Mouse (Mus musculus): ENCODE data around the gene Nat14. TPM values are rescaled to one million over a fixed set of nuclear protein-coding genes. Genes with fewer than 3 reads are reported as not detected.

Gene Nat14
- polyA plus RNA-seq, 1 experiment from 2014 or later: 3.9 TPM

DNA sequence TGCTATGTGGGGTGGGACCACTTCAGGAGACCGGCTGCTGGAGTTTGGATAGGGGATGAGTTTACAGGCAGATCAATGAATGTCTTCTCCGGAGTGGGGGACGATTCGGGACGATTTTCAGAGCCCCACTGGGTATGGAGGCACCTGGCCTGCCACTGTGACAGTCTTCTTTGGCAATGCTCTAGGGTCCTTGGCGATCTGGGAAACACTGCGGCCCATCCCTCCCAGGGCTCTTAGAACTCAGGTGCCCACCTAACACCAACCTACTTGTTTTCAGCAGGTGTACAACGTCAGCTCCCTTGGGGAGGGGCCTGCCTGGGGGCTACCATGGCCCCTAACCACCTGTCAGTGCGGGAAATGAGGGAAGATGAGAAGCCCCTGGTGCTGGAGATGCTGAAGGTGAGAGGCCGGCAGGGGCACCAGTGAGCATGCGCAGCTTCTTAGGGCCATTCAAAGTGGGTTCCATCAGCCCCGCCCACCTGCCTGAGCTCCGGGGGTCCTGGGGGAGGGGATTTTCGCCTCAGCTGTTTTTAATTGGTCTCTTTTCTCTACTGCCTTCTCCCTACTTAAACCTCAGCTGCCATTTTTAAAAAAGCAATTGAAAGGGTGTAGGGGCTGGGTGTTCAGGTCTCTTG, 1.2 kb downstream of the Nat14 start:
- WGBS: 2% methylated on average over 14 of the region's 14 CpGs
- peaks cover 32% of the 10 kb centered on the region for H3K4me1 ChIP-seq (ENCODE audit: control insufficient read depth, insufficient read depth, low read length)
- H3K27ac ChIP-seq (ENCODE audit: low read length): no peak overlapping the region; the same call in 1 of the 2 replicates

DNA sequence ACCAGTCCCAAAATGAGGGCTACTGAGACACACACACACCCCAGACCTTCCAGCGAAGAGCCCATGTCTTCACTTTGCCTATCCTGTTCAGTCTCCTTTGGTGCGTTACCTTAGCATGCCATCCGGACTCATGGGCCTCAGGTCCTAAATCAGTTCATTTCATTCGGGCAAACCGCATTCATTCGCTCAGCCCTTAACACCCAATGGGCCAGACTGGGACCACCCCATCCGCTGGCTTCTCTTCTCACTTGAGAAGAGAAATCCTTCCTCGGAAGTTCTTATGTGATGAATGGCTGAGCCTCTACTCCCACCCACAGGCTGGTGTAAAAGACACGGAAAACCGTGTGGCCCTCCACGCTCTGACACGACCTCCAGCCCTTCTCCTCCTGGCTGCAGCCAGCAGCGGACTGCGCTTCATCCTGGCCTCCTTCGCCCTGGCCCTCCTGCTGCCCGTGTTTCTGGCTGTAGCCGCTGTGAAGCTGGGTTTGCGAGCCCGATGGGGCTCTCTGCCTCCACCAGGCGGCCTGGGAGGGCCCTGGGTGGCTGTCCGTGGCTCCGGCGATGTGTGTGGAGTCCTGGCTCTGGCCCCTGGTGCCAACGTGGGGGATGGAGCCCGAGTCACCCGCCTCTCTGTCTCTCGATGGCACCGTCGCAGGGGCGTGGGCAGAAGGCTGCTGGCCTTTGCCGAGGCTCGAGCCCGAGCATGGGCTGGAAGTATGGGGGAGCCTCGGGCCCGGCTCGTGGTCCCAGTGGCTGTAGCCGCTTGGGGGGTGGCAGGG, 1.9 kb downstream of the Nat14 start:
- peak overlapping the region; percentile 74 for H3K27ac ChIP-seq (ENCODE audit: low read length)
- H3K4me2 ChIP-seq (ENCODE audit: low read depth, low read length): peak overlapping the region; percentile 80
- ATAC-seq (replicated peaks; ENCODE audit: extremely low read depth, insufficient read depth, low FRiP score): no peak; the same call in 1 of the 2 replicates
- peaks cover 21% of the 10 kb centered on the region for H3K36me3 ChIP-seq (ENCODE audit: control insufficient read depth, insufficient read depth)
- no peaks in the 10 kb centered on the region for H3K27me3 ChIP-seq (ENCODE audit: control insufficient read depth, insufficient read depth, low read length)
- peak overlapping the region; percentile 63 for H3K9ac ChIP-seq (ENCODE audit: low read length)
- no peaks in the 10 kb centered on the region for H3K9me3 ChIP-seq (replicated peaks; ENCODE audit: control insufficient read depth, low read length)
- H3K4me3 ChIP-seq (ENCODE audit: low read length): peak overlapping the region; percentile 37
- WGBS: 5% methylated on average over 37 of the region's 37 CpGs
- peaks cover 32% of the 10 kb centered on the region for H3K4me1 ChIP-seq (ENCODE audit: control insufficient read depth, insufficient read depth, low read length)

More for the DNA sequence above, 1.2 kb downstream of the Nat14 start:
- Histone ChIP-seq H3K36me3 (ENCODE audit: control insufficient read depth, insufficient read depth) (peaks cover 27% of the 10 kb centered on the region), H3K9me3 (replicated peaks; ENCODE audit: control insufficient read depth, low read length) (no peaks in the 10 kb centered on the region), H3K9ac (ENCODE audit: low read length) (peak overlapping the region; percentile 63), H3K4me3 (ENCODE audit: low read length) (peak overlapping the region; percentile 47), H3K27me3 (ENCODE audit: control insufficient read depth, insufficient read depth, low read length) (no peaks in the 10 kb centered on the region), H3K4me2 (ENCODE audit: low read depth, low read length) (peak overlapping the region; percentile 80)
- ATAC-seq (replicated peaks; ENCODE audit: extremely low read depth, insufficient read depth, low FRiP score): no peak

DNA sequence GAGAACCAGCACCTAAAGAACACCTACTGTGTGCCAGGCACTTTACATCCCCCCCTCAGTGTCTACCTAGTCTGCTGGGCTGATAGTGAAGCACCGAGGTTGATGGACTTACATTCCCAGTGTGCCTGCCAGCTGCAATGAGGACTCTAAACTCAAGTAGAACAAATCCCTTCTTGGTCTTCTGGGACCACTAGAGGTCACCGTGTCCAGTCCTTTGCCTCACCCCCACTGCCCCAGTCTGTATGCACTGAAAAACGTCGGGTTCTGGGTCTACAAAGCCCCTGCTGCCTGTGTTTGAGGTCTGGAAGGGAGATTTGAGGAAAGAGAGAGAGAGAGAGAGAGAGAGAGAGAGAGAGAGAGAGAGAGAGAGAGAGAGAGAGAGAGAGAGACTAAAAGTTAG, 2.7 kb downstream of the Nat14 start:
- H3K27ac ChIP-seq (ENCODE audit: low read length): peak overlapping the region; percentile 74
- 1% methylated on average over 4 of the region's 4 CpGs for WGBS
- peak overlapping the region; percentile 63 for H3K9ac ChIP-seq (ENCODE audit: low read length)
- H3K36me3 ChIP-seq (ENCODE audit: control insufficient read depth, insufficient read depth): peaks cover 14% of the 10 kb centered on the region
- ATAC-seq (replicated peaks; ENCODE audit: extremely low read depth, insufficient read depth, low FRiP score): no peak
- no peaks in the 10 kb centered on the region for H3K9me3 ChIP-seq (replicated peaks; ENCODE audit: control insufficient read depth, low read length)
- H3K4me3 ChIP-seq (ENCODE audit: low read length): no peak overlapping the region
- H3K4me1 ChIP-seq (ENCODE audit: control insufficient read depth, insufficient read depth, low read length): peaks cover 32% of the 10 kb centered on the region
- H3K27me3 ChIP-seq (ENCODE audit: control insufficient read depth, insufficient read depth, low read length): no peaks in the 10 kb centered on the region
- peak overlapping the region; percentile 80; the same call in 1 of the 2 replicates for H3K4me2 ChIP-seq (ENCODE audit: low read depth, low read length)

DNA sequence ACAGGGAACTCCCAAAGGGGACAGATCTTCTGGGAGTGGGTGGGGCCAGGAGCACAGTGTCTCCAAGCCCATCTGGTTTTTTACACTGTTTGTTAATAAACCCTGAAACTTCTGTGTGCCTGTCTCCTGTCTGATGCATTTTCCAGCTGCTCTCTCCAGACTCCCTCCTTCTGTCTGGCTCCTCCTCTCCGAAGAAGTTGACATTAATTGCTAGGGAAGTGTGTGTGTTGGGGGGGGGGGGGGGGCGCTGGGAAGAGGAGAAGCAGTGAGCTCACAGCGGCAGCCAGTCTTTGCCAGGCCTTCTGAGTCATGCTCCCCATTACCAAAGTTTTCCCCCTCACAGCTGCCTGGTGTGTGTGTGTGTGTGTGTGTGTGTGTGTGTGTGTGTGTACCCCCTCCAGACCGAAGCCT, 3.1 kb downstream of the Nat14 start:
- ATAC-seq (replicated peaks; ENCODE audit: extremely low read depth, insufficient read depth, low FRiP score): peak; percentile 24
- H3K27ac ChIP-seq (ENCODE audit: low read length): peak overlapping the region; percentile 74
- H3K4me2 ChIP-seq (ENCODE audit: low read depth, low read length): no peak overlapping the region
- no peak overlapping the region for H3K9ac ChIP-seq (ENCODE audit: low read length)
- H3K27me3 ChIP-seq (ENCODE audit: control insufficient read depth, insufficient read depth, low read length): no peaks in the 10 kb centered on the region
- no peaks in the 10 kb centered on the region for H3K9me3 ChIP-seq (replicated peaks; ENCODE audit: control insufficient read depth, low read length)
- H3K4me3 ChIP-seq (ENCODE audit: low read length): no peak overlapping the region
- 10% methylated on average over 3 of the region's 4 CpGs for WGBS
- peaks cover 10% of the 10 kb centered on the region for H3K36me3 ChIP-seq (ENCODE audit: control insufficient read depth, insufficient read depth)
- peaks cover 32% of the 10 kb centered on the region for H3K4me1 ChIP-seq (ENCODE audit: control insufficient read depth, insufficient read depth, low read length)

DNA sequence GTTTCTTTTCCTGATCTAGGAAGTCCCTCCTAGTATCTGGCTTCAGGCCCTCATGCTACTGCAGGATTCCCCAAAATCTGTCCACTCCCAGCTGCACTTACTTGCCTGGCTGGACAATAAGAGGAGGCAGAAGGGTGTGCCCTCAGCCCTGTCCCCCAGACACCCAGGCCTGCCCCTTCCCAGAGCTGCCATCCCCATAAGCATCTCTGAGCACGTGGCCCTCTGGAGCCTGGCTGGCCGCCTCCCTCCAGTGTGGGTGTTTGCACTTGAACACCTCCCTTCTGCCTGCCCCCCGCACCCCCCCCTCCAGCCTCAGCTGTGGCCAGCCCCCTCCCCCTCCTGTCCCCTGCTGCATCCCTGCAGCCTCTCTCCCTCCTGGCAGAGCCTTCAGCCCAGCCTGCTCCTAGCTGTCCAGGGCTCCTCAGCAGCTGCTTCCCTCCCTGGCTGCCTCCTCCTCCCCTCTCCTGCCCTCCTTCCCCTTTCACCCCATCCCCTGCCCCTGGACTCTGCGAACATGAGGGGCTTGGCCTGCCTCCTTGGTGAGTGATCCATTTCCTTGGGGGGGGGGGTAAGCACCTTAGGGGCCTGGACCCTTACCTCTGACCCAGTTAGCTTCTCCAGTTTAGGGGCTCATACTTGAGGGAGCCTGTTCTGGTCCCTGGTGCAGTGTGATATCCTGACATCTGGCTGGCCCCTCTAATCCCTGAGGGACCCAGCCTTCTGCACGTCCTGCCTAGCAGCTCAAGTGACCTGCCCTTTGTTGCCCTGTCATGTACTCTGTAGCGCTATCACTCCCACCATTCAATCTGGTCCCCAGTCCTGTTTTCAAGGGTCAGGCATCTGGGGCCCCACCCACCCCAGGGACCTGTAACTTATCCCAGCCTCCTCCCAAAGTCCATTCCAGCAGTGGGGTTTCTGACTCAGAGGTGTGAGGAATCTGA, 3.9 kb downstream of the Nat14 start, which contains the start of gene Ssc5d:
Ssc5d (plus strand) TSS at position 345 of the 941 bp plus-strand sequence.
- WGBS: 11% methylated on average over 5 of the region's 6 CpGs
- peak; percentile 11; the same call in 1 of the 2 replicates for ATAC-seq (replicated peaks; ENCODE audit: extremely low read depth, insufficient read depth, low FRiP score)
- H3K4me1 ChIP-seq (ENCODE audit: control insufficient read depth, insufficient read depth, low read length): peaks cover 32% of the 10 kb centered on the region
- H3K9ac ChIP-seq (ENCODE audit: low read length): 0 out of 2 replicates have a peak within 1 kb of the TSS, but pooled peaks have one; percentile 30
- H3K4me3 ChIP-seq (ENCODE audit: low read length): no peak within 1 kb of the TSS
- peak within 1 kb of the TSS; percentile 74 for H3K27ac ChIP-seq (ENCODE audit: low read length)
- H3K4me2 ChIP-seq (ENCODE audit: low read depth, low read length): peak within 1 kb of the TSS; percentile 80; the same call in 1 of the 2 replicates
- no peaks in the 10 kb centered on the region for H3K9me3 ChIP-seq (replicated peaks; ENCODE audit: control insufficient read depth, low read length)
- H3K27me3 ChIP-seq (ENCODE audit: control insufficient read depth, insufficient read depth, low read length): no peaks in the 10 kb centered on the region
- peaks cover 2% of the 10 kb centered on the region; the same call in 1 of the 2 replicates for H3K36me3 ChIP-seq (ENCODE audit: control insufficient read depth, insufficient read depth)

DNA sequence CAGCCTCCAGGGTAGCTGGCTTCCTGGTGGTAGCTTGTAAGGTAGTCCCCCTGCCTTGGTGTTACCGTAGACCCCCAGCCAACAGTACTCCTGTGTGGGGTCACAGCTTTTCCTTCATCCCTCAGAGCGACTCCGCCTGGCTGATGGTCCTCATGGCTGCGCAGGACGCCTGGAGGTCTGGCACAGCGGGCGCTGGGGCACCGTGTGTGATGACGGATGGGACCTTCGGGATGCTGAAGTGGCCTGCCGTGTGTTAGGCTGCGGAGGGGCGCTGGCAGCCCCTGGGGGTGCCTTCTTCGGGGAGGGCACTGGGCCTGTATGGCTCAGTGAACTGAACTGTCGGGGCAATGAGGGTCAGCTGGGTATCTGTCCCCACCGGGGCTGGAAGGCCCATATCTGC, 5.0 kb downstream of the Nat14 start:
- no peak overlapping the region for H3K4me2 ChIP-seq (ENCODE audit: low read depth, low read length)
- H3K4me3 ChIP-seq (ENCODE audit: low read length): no peak overlapping the region
- no peak overlapping the region for H3K27ac ChIP-seq (ENCODE audit: low read length)
- no peaks in the 10 kb centered on the region for H3K9me3 ChIP-seq (replicated peaks; ENCODE audit: control insufficient read depth, low read length)
- no peaks in the 10 kb centered on the region for H3K36me3 ChIP-seq (ENCODE audit: control insufficient read depth, insufficient read depth)
- ATAC-seq (replicated peaks; ENCODE audit: extremely low read depth, insufficient read depth, low FRiP score): no peak
- WGBS: 81% methylated on average over 16 of the region's 16 CpGs
- H3K9ac ChIP-seq (ENCODE audit: low read length): no peak overlapping the region
- peaks cover 28% of the 10 kb centered on the region for H3K4me1 ChIP-seq (ENCODE audit: control insufficient read depth, insufficient read depth, low read length)
- H3K27me3 ChIP-seq (ENCODE audit: control insufficient read depth, insufficient read depth, low read length): no peaks in the 10 kb centered on the region

DNA sequence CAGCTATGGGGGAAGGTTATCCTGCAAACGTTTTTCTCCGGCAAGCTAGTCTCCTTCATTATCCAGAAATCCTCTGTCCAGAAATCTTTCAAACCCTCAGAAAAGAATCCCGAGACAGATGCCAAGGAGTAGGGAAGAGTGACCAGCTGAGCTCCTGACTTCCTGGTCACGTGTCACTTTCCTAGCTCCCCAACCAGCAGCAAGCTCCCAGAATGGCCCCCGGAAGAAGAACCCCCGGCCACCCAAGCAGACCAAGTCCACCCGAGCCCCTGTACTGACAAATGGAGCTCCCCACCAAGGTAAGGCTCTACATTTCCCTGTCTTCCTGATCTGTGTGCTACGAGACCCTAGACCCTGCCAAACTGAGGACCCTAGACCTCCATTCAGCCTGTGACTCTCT, 5.9 kb downstream of the Nat14 start:
- Histone ChIP-seq H3K4me3 (ENCODE audit: low read length) (no peak overlapping the region), H3K27ac (ENCODE audit: low read length) (no peak overlapping the region), H3K9me3 (replicated peaks; ENCODE audit: control insufficient read depth, low read length) (no peaks in the 10 kb centered on the region), H3K4me1 (ENCODE audit: control insufficient read depth, insufficient read depth, low read length) (peaks cover 23% of the 10 kb centered on the region), H3K4me2 (ENCODE audit: low read depth, low read length) (no peak overlapping the region), H3K9ac (ENCODE audit: low read length) (no peak overlapping the region), H3K36me3 (ENCODE audit: control insufficient read depth, insufficient read depth) (no peaks in the 10 kb centered on the region), H3K27me3 (ENCODE audit: control insufficient read depth, insufficient read depth, low read length) (no peaks in the 10 kb centered on the region)
- ATAC-seq (replicated peaks; ENCODE audit: extremely low read depth, insufficient read depth, low FRiP score): no peak
- whole genome bisulfite sequencing: 48% methylated on average over 8 of the region's 8 CpGs

DNA sequence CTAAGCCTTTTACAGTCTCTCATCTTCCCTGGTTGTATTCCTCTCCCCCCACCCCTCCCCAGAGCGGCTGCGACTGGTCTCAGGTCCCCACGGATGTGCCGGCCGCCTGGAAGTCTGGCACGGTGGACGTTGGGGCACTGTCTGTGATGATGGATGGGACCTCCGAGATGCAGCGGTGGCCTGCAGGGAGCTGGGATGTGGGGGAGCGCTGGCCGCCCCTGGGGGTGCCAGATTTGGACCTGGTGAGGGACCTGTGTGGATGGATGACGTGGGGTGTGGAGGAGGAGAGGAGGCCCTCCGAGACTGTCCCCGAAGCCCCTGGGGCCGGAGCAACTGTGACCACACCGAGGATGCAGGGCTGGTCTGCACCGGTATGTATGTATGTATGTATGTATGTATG, 6.5 kb downstream of the Nat14 start:
- Histone ChIP-seq H3K4me2 (ENCODE audit: low read depth, low read length) (no peak overlapping the region), H3K4me3 (ENCODE audit: low read length) (no peak overlapping the region), H3K9me3 (replicated peaks; ENCODE audit: control insufficient read depth, low read length) (no peaks in the 10 kb centered on the region), H3K27me3 (ENCODE audit: control insufficient read depth, insufficient read depth, low read length) (no peaks in the 10 kb centered on the region), H3K36me3 (ENCODE audit: control insufficient read depth, insufficient read depth) (no peaks in the 10 kb centered on the region), H3K9ac (ENCODE audit: low read length) (no peak overlapping the region), H3K27ac (ENCODE audit: low read length) (no peak overlapping the region), H3K4me1 (ENCODE audit: control insufficient read depth, insufficient read depth, low read length) (peaks cover 17% of the 10 kb centered on the region)
- ATAC-seq (replicated peaks; ENCODE audit: extremely low read depth, insufficient read depth, low FRiP score): no peak
- 67% methylated on average over 17 of the region's 17 CpGs for WGBS
